Mouse (Mus musculus) heart, embryonic 11.5 days (tissue): ENCODE measurements at regions not wholly inside any gene's neighbourhood (a gene's known extent, or its start where the extent isn't known, plus 50 kb on each side); places are given as distances from the start of the nearest gene placed in this dataset.

Source experiments
- ATAC-seq: fragments of 200-750 bp; cut with Nextera tagmentation; replicated peaks from 2 replicates; pipeline ENCODE4 v1.8.0; 2017; ENCODE audit warnings: moderate library complexity; ENCODE audit not compliant: insufficient number of reproducible peaks, low FRiP score, low TSS enrichment
- H3K27ac ChIP-seq: fragments of 300-500 bp; sonication (generic); 2 replicates; pipeline ENCODE4 v1.5.1; 2014; ENCODE audit warnings: mild to moderate bottlenecking, low read depth, low read length
- H3K27me3 ChIP-seq: fragments of 300-500 bp; sonication (generic); 2 replicates; pipeline ENCODE4 v1.6.1; 2014; ENCODE audit warnings: mild to moderate bottlenecking, low read length, mixed read lengths; ENCODE audit not compliant: control insufficient read depth, insufficient read depth
- H3K36me3 ChIP-seq: fragments of 300-500 bp; sonication (generic); 2 replicates; pipeline ENCODE4 v1.6.1; 2014; ENCODE audit warnings: mild to moderate bottlenecking, low read length, moderate library complexity, mixed read lengths; ENCODE audit not compliant: control insufficient read depth, insufficient read depth
- H3K4me1 ChIP-seq: fragments of 300-500 bp; sonication (generic); 2 replicates; pipeline ENCODE4 v1.6.1; 2014; ENCODE audit warnings: low read length; ENCODE audit not compliant: control insufficient read depth, insufficient read depth
- H3K4me2 ChIP-seq: fragments of 300-500 bp; sonication (generic); 2 replicates; pipeline ENCODE4 v1.6.1; 2014; ENCODE audit warnings: mild to moderate bottlenecking, moderate library complexity
- H3K4me3 ChIP-seq: fragments of 300-500 bp; sonication (generic); 2 replicates; pipeline ENCODE4 v1.5.1; 2014; ENCODE audit warnings: low read depth, low read length
- H3K9ac ChIP-seq: fragments of 300-500 bp; sonication (generic); 2 replicates; pipeline ENCODE4 v1.6.1; 2014; ENCODE audit warnings: mild to moderate bottlenecking, low read depth, low read length, moderate library complexity
- H3K9me3 ChIP-seq: fragments of 300-500 bp; sonication (generic); replicated peaks from 2 replicates; pipeline ENCODE4 v1.6.1; 2016; ENCODE audit warnings: low read length; ENCODE audit not compliant: control insufficient read depth
- WGBS: fragments of 180-500 bp; shearing (Covaris S2); extraction: QIAGEN DNeasy Blood & Tissue Kit; methylation state at CpG from one replicate; pipeline ENCODE4 v1.1.7; 2014; ENCODE audit not compliant: insufficient replicate concordance; 5-methylcytosine and 5-hydroxymethylcytosine counted together

DNA sequence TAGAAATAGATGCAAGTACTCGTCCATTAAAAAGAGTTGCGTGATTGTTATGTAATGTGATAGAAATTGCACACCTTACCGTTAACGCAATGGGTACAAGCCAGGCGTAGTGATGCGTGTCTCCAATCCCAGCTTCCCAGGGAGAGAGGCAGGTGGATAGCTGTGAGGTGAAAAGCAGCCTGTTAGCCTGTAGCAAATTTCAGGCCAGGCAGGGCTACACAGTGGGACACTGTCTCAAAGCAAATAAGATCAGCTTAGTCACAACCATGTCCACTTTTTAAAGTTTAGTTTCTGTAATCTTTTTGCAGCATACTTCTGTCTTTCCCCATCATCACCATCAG lies 77.1 kb upstream of the Gm14444 start:
- Histone ChIP-seq H3K4me3 (no peak overlapping the region), H3K9ac (no peak overlapping the region), H3K9me3 (no peaks in the 10 kb centered on the region), H3K4me2 (no peak overlapping the region), H3K27me3 (no peaks in the 10 kb centered on the region), H3K27ac (no peak overlapping the region), H3K4me1 (no peaks in the 10 kb centered on the region), H3K36me3 (no peaks in the 10 kb centered on the region)
- peak; percentile 22; the same call in 1 of the 2 replicates for ATAC-seq
- WGBS: 23% methylated on average over 6 of the region's 6 CpGs

DNA sequence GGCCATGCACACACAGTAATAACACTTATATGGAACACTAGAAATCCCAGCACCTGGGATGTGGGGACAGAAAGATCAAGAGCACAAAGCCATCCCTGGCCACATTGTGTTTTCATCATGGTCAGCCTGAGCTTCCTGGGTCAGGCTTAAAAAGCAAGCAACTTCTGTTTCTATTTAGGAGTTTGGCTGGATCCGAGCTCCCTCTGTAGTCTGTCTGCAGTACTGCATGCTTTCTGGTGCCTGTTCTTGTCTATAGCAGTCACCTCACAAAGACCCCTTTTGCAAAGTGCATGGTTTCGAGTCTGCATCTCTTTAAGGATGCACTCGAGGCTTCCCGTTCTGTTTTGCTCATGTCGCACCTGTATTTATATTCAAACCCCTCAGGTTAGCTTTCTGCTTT lies 73.4 kb upstream of the Gm14444 start:
- no peak overlapping the region for H3K4me3 ChIP-seq
- H3K9me3 ChIP-seq: no peaks in the 10 kb centered on the region
- ATAC-seq: no peak
- no peak overlapping the region for H3K4me2 ChIP-seq
- WGBS: 35% methylated on average over 5 of the region's 5 CpGs
- no peaks in the 10 kb centered on the region for H3K36me3 ChIP-seq
- H3K27ac ChIP-seq: no peak overlapping the region
- H3K9ac ChIP-seq: no peak overlapping the region
- no peaks in the 10 kb centered on the region for H3K27me3 ChIP-seq
- H3K4me1 ChIP-seq: no peaks in the 10 kb centered on the region

DNA sequence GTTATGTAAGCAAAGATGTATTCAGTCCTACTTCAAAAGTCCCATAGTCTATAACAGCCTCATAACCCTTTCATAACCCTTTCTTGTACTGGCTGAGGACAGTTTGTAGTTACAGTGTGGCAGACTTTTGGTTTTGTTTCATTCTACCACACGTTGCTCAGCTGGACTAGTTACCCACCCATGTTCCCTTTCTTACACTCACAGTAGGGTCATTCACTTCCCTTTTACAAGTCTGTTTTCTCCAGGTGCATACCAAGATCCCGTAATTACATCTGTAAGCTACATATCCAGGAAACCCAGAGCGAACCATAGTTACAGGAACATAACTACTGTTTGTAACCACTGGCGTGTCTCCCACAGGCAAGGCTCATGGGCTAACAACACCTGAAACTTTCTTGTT lies 72.1 kb upstream of the Gm14444 start:
- WGBS: 79% methylated on average over 4 of the region's 4 CpGs
- no peak for ATAC-seq
- Histone ChIP-seq H3K27me3 (no peaks in the 10 kb centered on the region), H3K4me2 (no peak overlapping the region), H3K36me3 (no peaks in the 10 kb centered on the region), H3K4me1 (no peaks in the 10 kb centered on the region), H3K27ac (no peak overlapping the region), H3K9me3 (no peaks in the 10 kb centered on the region), H3K4me3 (no peak overlapping the region), H3K9ac (no peak overlapping the region)

DNA sequence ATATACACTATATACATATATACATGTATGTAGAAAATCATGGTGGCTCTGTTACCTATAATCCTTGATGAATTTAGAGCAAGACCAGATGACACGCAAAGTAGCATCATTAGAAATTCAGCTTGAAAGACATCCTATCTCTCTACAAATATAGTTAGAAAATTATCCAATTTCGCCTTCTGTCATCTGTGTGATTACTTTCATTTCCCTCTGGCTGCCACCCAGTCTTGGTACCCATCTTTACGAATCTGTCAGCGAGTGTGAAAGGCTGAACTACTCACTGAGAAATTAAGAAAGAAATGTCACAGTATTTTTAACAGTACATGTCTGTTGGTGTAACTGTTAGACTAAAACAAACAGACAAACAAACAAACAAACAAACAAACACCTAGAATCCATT lies 67.8 kb upstream of the Gm14444 start:
- Histone ChIP-seq H3K4me2 (no peak overlapping the region), H3K9me3 (no peaks in the 10 kb centered on the region), H3K9ac (no peak overlapping the region), H3K27me3 (no peaks in the 10 kb centered on the region), H3K4me3 (no peak overlapping the region), H3K36me3 (no peaks in the 10 kb centered on the region), H3K4me1 (no peaks in the 10 kb centered on the region), H3K27ac (no peak overlapping the region)
- no peak for ATAC-seq
- WGBS: 82% methylated on average over 4 of the region's 4 CpGs

DNA sequence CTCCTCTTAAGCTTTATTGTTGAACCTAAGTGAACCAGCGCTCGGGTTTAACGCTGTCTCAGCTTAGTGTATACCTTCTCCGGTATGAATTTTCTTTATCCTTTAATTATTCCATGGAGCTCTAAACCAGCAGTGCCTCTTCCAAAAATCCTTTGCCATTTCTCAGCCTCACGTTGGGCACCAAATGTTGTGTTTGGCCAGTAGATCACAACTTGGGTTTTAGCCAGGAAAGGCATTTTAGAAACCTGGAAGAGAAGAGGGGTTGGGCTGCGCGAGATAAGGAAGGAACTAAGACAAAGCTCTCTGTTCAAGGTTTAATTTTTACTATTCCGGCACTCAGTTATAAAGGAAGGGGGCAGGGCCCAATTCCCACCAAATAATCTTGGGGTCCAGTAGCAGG lies 61.9 kb upstream of the Gm14444 start:
- Histone ChIP-seq H3K9ac (no peak overlapping the region), H3K9me3 (no peaks in the 10 kb centered on the region), H3K4me3 (no peak overlapping the region), H3K4me2 (no peak overlapping the region), H3K27ac (no peak overlapping the region), H3K36me3 (no peaks in the 10 kb centered on the region), H3K4me1 (no peaks in the 10 kb centered on the region), H3K27me3 (no peaks in the 10 kb centered on the region)
- no peak for ATAC-seq
- 86% methylated on average over 8 of the region's 8 CpGs for WGBS
